Mouse (Mus musculus) neural tube, embryonic 13.5 days (tissue): ENCODE results near the gene Gas6. TPM values are rescaled to one million over a fixed set of nuclear protein-coding genes. Genes with fewer than 3 reads are reported as not detected.

ENCODE experiments used
- ATAC-seq: fragments of 200-750 bp; cut with Nextera tagmentation; 2 replicates; pipeline ENCODE4 v1.8.0; 2017; ENCODE audit warnings: low read depth, mild to moderate bottlenecking, moderate TSS enrichment, moderate library complexity
- H3K27ac ChIP-seq: fragments of 300-500 bp; sonication (generic); replicated peaks from 2 replicates; pipeline ENCODE4 v1.5.1; 2015; ENCODE audit warnings: moderate library complexity, mild to moderate bottlenecking, inconsistent platforms
- H3K27me3 ChIP-seq: fragments of 300-500 bp; sonication (generic); 2 replicates; pipeline ENCODE4 v1.6.1; 2015; ENCODE audit warnings: mild to moderate bottlenecking, inconsistent platforms
- H3K36me3 ChIP-seq: fragments of 300-500 bp; sonication (generic); 2 replicates; pipeline ENCODE4 v1.6.1; 2015; ENCODE audit warnings: mild to moderate bottlenecking, inconsistent platforms
- H3K4me1 ChIP-seq: fragments of 300-500 bp; sonication (generic); replicated peaks from 2 replicates; pipeline ENCODE4 v1.6.1; 2015; ENCODE audit warnings: inconsistent platforms
- H3K4me2 ChIP-seq: fragments of 300-500 bp; sonication (generic); 2 replicates; pipeline ENCODE4 v1.6.1; 2015; ENCODE audit warnings: inconsistent platforms, mild to moderate bottlenecking, moderate library complexity
- H3K4me3 ChIP-seq: fragments of 300-500 bp; sonication (generic); 2 replicates; pipeline ENCODE4 v1.5.1; 2015; ENCODE audit warnings: mild to moderate bottlenecking, inconsistent platforms
- H3K9ac ChIP-seq: fragments of 300-500 bp; sonication (generic); 2 replicates; pipeline ENCODE4 v1.6.1; 2015; ENCODE audit warnings: moderate library complexity, mild to moderate bottlenecking, inconsistent platforms
- H3K9me3 ChIP-seq: fragments of 300-500 bp; sonication (generic); 2 replicates; pipeline ENCODE4 v1.6.1; 2016; ENCODE audit warnings: inconsistent platforms
- WGBS: fragments of 180-500 bp; shearing (Covaris S2); methylation state at CpG from one replicate; pipeline ENCODE4 v1.1.7; 2015; 5-methylcytosine and 5-hydroxymethylcytosine counted together
- polyA plus RNA-seq: library from polyadenylated mRNA; unstranded; fragments of >200 nt; fragmentation: Nextera tagmentation; extraction: Ambion mirVana; gene quantifications from 2 replicates; pipeline ENCODE4 v1.2.1, GENCODE M21; 2015

Gas6 gene
- polyA plus RNA-seq, 1 experiment from 2014 or later = 28.8 TPM

GRCm38 (mm10) chr8:13520349-13520748 is 26.1 kb upstream of the Gas6 start:
- Histone ChIP-seq H3K9me3 (no peaks in the 10 kb centered on the region), H3K9ac (no peak overlapping the region), H3K4me1 (no peaks in the 10 kb centered on the region), H3K36me3 (no peaks in the 10 kb centered on the region), H3K27me3 (peaks cover 4% of the 10 kb centered on the region; the same call in 1 of the 2 replicates), H3K4me3 (no peak overlapping the region), H3K27ac (no peak overlapping the region), H3K4me2 (no peak overlapping the region)
- ATAC-seq = no peak
- WGBS = 77% methylated on average over 6 of the region's 6 CpGs

GRCm38 (mm10) chr8:13519503-13519902 is 25.2 kb upstream of the Gas6 start:
- peaks cover 4% of the 10 kb centered on the region; the same call in 1 of the 2 replicates for H3K27me3 ChIP-seq
- H3K27ac ChIP-seq = no peak overlapping the region
- H3K9ac ChIP-seq = no peak overlapping the region
- no peak for ATAC-seq
- H3K36me3 ChIP-seq = no peaks in the 10 kb centered on the region
- no peak overlapping the region for H3K4me3 ChIP-seq
- H3K4me1 ChIP-seq = no peaks in the 10 kb centered on the region
- H3K9me3 ChIP-seq = no peaks in the 10 kb centered on the region
- WGBS = 81% methylated on average over 9 of the region's 9 CpGs
- H3K4me2 ChIP-seq = no peak overlapping the region

- WGBS = 93% methylated on average over 6 of the region's 6 CpGs
- H3K4me3 ChIP-seq = no peak overlapping the region
- no peaks in the 10 kb centered on the region for H3K36me3 ChIP-seq
- no peak for ATAC-seq
- no peak overlapping the region for H3K27ac ChIP-seq
- H3K27me3 ChIP-seq = no peaks in the 10 kb centered on the region
- H3K4me2 ChIP-seq = no peak overlapping the region
- no peak overlapping the region for H3K9ac ChIP-seq
- no peaks in the 10 kb centered on the region for H3K9me3 ChIP-seq
- no peaks in the 10 kb centered on the region for H3K4me1 ChIP-seq
Measured at GRCm38 (mm10) chr8:13517284-13517781, 23.0 kb upstream of the Gas6 start.

- Histone ChIP-seq H3K9me3 (no peaks in the 10 kb centered on the region), H3K9ac (no peak overlapping the region), H3K4me1 (no peaks in the 10 kb centered on the region), H3K4me3 (no peak overlapping the region), H3K27ac (no peak overlapping the region), H3K4me2 (no peak overlapping the region), H3K36me3 (no peaks in the 10 kb centered on the region), H3K27me3 (no peaks in the 10 kb centered on the region)
- ATAC-seq = no peak
- WGBS = 83% methylated on average over 5 of the region's 5 CpGs
Measured at GRCm38 (mm10) chr8:13516728-13517127, 22.4 kb upstream of the Gas6 start.

- WGBS = 79% methylated on average over 7 of the region's 7 CpGs
- no peak for ATAC-seq
- Histone ChIP-seq H3K27me3 (no peaks in the 10 kb centered on the region), H3K27ac (no peak overlapping the region), H3K4me3 (no peak overlapping the region), H3K36me3 (no peaks in the 10 kb centered on the region), H3K4me1 (no peaks in the 10 kb centered on the region), H3K9me3 (no peaks in the 10 kb centered on the region), H3K4me2 (no peak overlapping the region), H3K9ac (no peak overlapping the region)
Measured at GRCm38 (mm10) chr8:13516011-13516442, 21.7 kb upstream of the Gas6 start.

GRCm38 (mm10) chr8:13513556-13514370 is 19.5 kb upstream of the Gas6 start:
- no peaks in the 10 kb centered on the region for H3K36me3 ChIP-seq
- H3K4me3 ChIP-seq = no peak overlapping the region
- WGBS = 86% methylated on average over 5 of the region's 5 CpGs
- no peak overlapping the region for H3K4me2 ChIP-seq
- no peak overlapping the region for H3K27ac ChIP-seq
- H3K9me3 ChIP-seq = no peaks in the 10 kb centered on the region
- no peak for ATAC-seq
- H3K27me3 ChIP-seq = no peaks in the 10 kb centered on the region
- no peak overlapping the region for H3K9ac ChIP-seq
- H3K4me1 ChIP-seq = no peaks in the 10 kb centered on the region

GRCm38 (mm10) chr8:13512677-13513076 is 18.4 kb upstream of the Gas6 start:
- Histone ChIP-seq H3K27me3 (no peaks in the 10 kb centered on the region), H3K4me1 (no peaks in the 10 kb centered on the region), H3K9me3 (no peaks in the 10 kb centered on the region), H3K4me3 (no peak overlapping the region), H3K27ac (no peak overlapping the region), H3K36me3 (no peaks in the 10 kb centered on the region), H3K4me2 (no peak overlapping the region), H3K9ac (no peak overlapping the region)
- 70% methylated on average over 6 of the region's 6 CpGs for WGBS
- ATAC-seq = no peak

GRCm38 (mm10) chr8:13512016-13512415 is 17.7 kb upstream of the Gas6 start:
- WGBS = 65% methylated on average over 5 of the region's 5 CpGs
- H3K27me3 ChIP-seq = no peaks in the 10 kb centered on the region
- no peak overlapping the region for H3K4me3 ChIP-seq
- no peak for ATAC-seq
- no peak overlapping the region for H3K9ac ChIP-seq
- no peaks in the 10 kb centered on the region for H3K9me3 ChIP-seq
- no peak overlapping the region for H3K4me2 ChIP-seq
- H3K27ac ChIP-seq = no peak overlapping the region
- H3K36me3 ChIP-seq = no peaks in the 10 kb centered on the region
- H3K4me1 ChIP-seq = no peaks in the 10 kb centered on the region

GRCm38 (mm10) chr8:13507284-13507937 is 13.1 kb upstream of the Gas6 start:
- Histone ChIP-seq H3K9ac (no peak overlapping the region), H3K27ac (no peak overlapping the region), H3K9me3 (no peaks in the 10 kb centered on the region), H3K27me3 (no peaks in the 10 kb centered on the region), H3K4me3 (no peak overlapping the region), H3K4me2 (no peak overlapping the region), H3K4me1 (no peaks in the 10 kb centered on the region), H3K36me3 (no peaks in the 10 kb centered on the region)
- no peak for ATAC-seq
- 86% methylated on average over 3 of the region's 3 CpGs for WGBS

GRCm38 (mm10) chr8:13506849-13507248 is 12.6 kb upstream of the Gas6 start:
- Histone ChIP-seq H3K4me1 (no peaks in the 10 kb centered on the region), H3K4me3 (no peak overlapping the region), H3K9ac (no peak overlapping the region), H3K27ac (no peak overlapping the region), H3K4me2 (no peak overlapping the region), H3K9me3 (no peaks in the 10 kb centered on the region), H3K27me3 (no peaks in the 10 kb centered on the region), H3K36me3 (no peaks in the 10 kb centered on the region)
- ATAC-seq = no peak
- WGBS = 52% methylated on average over 4 of the region's 4 CpGs

- H3K4me2 ChIP-seq = no peak overlapping the region
Measured at GRCm38 (mm10) chr8:13504894-13505674, 10.8 kb upstream of the Gas6 start.

More at GRCm38 (mm10) chr8:13504894-13505674, 10.8 kb upstream of the Gas6 start:
- H3K4me3 ChIP-seq = no peak overlapping the region
- no peak for ATAC-seq
- H3K27me3 ChIP-seq = no peaks in the 10 kb centered on the region
- no peaks in the 10 kb centered on the region for H3K9me3 ChIP-seq
- no peaks in the 10 kb centered on the region for H3K36me3 ChIP-seq
- H3K9ac ChIP-seq = no peak overlapping the region
- no peak overlapping the region for H3K27ac ChIP-seq
- no peaks in the 10 kb centered on the region for H3K4me1 ChIP-seq
